Mouse (Mus musculus) layer of hippocampus, adult 8-10 months (tissue): ENCODE data around the gene Cacna1d. TPM values are rescaled to one million over a fixed set of nuclear protein-coding genes. Genes with fewer than 3 reads are reported as not detected.
A peak's percentile ranks its signal among the peaks of the same experiment; 100 is the strongest.

Experiments
- DNase-seq, 2 experiments: peaks; one replicate each; pipeline ENCODE4 v3.0.0; 2022; ENCODE audit warnings: low spot score in 2 of 2
- total RNA-seq, 4 experiments: library from RNA; stranded (reverse); gene quantifications; 2 replicates each; pipeline ENCODE4 v1.2.4; 2022

The Cacna1d gene
- total RNA-seq, 4 experiments from 2014 or later: 42.2 to 55.3 (median 50.8) TPM

DNA sequence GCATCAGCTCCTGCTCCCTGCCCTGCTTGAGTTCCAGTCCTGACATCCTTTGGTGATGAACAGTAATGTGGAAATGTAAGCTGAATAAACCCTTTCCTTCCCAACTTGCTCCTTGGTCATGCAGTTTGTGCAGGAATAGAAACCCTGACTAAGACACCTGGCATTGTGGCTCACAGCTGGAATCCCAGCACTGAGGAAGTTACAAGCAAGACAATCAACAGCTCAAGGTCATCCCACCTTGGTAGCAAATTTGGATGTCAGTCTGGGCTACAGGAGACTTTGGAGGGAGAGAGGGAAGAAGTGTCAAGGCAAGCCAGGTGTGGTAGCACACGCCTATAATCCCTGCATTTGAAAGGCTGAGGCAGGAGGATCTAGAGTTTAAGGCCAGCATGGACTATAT is 159.4 kb downstream of the Cacna1d start:
- no peak for DNase-seq

GRCm38 (mm10) chr14:30330416-30331181 is 160.7 kb downstream of the Cacna1d start:
- no peak for DNase-seq

GRCm38 (mm10) chr14:30329109-30329508 is 162.1 kb downstream of the Cacna1d start:
- DNase-seq: no peak

DNA sequence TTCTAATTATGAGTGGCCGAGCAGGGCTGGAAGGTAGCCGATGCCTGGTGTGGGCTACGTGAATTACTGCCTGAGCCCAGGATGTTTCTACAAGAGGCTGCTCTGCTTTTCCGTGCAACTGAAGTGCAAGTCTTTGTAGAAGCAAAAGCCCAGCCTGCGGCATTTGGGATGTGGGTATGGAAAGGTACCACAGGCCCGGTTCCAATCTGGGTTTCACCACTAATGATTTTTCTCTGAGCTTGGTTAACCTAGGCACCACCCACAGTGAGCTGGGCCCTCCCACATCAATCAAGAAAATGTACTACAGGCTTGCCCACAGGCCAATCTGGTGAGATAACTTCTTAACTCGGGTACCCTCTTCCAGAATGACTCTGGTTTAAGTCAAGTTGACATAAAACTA is 163.8 kb downstream of the Cacna1d start:
- no peak for DNase-seq

DNA sequence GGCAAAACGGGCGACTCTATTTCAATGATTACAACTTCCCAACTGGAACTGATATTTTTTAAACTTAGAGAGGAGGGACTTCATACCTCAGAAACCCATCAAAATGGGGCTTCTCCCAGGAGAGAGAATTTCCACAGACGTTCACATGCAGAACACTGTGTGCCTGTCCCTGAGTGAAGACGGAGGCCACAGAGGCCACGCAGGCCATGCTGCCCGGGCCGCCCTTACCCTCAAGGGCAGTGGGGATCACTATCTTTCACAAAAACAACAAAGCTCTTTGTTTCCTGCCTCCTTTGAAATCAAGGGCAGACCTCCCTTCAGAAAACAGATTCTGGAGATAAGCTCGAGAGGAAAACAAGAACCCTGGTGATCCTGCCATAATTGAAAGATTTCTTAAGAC is 164.2 kb downstream of the Cacna1d start:
- no peak for DNase-seq

DNA sequence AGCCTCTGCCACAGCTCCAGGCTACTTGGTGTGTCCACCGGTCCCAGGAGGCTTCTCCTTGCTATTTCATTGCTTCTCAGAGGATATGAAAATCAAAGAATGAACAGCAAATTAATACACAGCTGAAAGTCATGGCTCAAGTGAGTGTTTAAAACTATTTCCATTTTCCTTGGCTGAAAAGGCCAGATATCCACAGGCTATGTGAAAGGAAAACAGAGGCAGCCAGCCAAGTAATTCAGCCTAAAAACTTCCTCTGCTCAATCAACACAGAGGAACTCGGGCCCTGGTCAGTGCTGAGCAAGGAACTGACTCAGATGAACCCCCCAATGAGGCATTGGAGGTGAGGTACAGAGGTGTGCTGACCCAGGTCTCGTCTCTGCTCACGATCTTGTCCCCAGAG is 165.0 kb downstream of the Cacna1d start:
- no peak for DNase-seq

DNA sequence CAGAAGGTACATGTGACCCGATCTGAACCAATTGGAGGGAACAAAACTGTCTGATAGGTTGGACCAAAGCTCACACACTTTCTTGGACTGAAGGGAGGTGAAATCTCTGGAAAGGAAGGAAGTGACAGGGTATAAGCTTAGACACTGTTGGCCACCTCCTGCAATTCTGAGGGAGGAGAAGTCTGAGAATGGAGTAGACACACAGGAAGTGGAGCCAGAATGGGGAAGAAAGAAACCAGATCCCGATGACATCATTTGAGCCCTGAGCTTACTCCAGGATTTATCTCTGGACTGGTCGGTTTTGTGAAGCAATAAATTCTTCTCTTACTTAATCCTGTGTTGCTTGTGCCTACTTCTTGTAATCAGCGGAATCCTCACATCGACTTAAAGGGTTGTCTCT is 166.3 kb downstream of the Cacna1d start:
- DNase-seq: no peak

- DNase-seq: no peak
These were observed 172.4 kb downstream of the Cacna1d start for GRCm38 (mm10) chr14:30318715-30319437.

GRCm38 (mm10) chr14:30318293-30318692 is 173.0 kb downstream of the Cacna1d start:
- peak; percentile 58 to 60 for DNase-seq

GRCm38 (mm10) chr14:30317616-30318015 is 173.6 kb downstream of the Cacna1d start:
- no peak for DNase-seq

DNA sequence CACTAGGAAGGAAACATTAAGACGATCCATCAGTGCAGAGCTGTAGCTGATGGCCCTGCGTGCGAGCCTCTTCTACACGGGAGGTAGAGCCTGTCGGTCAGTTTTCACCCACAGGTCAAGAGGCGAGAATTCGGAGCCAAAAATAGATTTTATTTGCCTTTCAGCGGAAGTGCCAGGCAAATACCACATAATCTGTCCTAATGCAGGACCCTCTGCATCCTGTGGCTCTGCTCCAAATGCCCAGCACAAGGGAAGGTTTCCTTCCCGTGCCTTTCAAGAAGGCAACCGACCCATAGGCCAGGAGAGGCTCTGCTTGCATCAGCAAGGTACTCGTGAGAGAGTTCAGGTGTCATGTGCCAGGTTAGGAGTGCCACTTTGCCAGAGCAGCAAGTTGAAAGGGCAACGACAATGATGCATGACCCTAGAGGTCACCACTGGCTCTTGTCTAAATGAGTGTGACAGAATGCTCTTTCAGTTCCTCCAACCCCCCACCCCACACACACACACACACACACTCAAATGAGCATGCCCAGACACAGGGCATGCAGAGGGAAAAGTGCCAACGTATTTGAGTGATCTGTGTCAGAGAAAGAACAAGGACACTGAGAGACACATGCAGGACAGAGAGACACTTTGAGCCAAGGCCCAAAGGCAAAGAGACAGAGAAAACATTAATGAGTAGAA is 179.9 kb downstream of the Cacna1d start:
- no peak for DNase-seq

GRCm38 (mm10) chr14:30310236-30310635 is 181.0 kb downstream of the Cacna1d start:
- no peak for DNase-seq

DNA sequence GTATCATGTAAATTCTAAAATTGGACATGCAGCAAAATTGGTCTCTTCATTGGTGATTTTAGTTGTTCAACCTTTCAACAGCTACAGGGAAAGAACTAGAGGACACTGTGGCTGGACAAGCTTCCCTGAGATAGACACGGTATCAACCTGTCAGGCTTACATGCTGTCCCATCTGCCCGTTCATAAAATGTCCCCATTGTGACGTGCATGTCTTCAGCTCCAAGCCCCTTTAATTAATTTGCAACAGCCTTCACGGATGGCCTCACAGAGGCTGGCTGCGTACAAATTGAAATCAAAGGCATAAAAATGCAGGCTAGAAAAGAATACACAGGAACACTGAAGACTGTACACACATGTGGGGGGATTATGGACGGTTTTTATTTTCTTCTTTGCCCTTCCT is 185.0 kb downstream of the Cacna1d start:
- DNase-seq: no peak

- DNase-seq: no peak
These were observed 191.3 kb downstream of the Cacna1d start for GRCm38 (mm10) chr14:30299946-30300345.

- DNase-seq: no peak
These were observed 193.8 kb downstream of the Cacna1d start for GRCm38 (mm10) chr14:30297492-30297891.

DNA sequence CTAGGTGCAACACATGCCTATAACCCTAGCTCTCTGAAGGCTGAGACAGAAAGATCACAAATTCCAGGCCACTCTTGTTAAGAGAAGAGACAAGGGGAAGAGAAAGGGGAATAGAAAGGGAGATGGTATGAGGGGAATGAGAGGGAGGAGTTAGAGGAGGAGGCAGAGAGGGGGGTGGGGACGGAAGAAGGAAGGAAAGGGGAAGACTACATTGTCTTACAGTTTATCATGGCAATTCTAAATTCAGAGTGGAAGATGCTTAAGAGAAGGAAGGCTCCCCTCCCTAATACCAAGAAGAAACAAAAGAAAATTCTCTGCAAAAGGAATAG is 199.2 kb downstream of the Cacna1d start:
- no peak for DNase-seq

GRCm38 (mm10) chr14:30291389-30292134 is 199.7 kb downstream of the Cacna1d start:
- no peak for DNase-seq

- DNase-seq: no peak
These were observed 206.8 kb downstream of the Cacna1d start for GRCm38 (mm10) chr14:30284446-30284845.

GRCm38 (mm10) chr14:30284022-30284421 is 207.2 kb downstream of the Cacna1d start:
- peak; percentile 41 to 63 for DNase-seq

- no peak for DNase-seq
These were observed 215.7 kb downstream of the Cacna1d start for GRCm38 (mm10) chr14:30275572-30275971.

GRCm38 (mm10) chr14:30272976-30273375 is 218.3 kb downstream of the Cacna1d start:
- DNase-seq: no peak

GRCm38 (mm10) chr14:30272523-30272922 is 218.7 kb downstream of the Cacna1d start:
- no peak for DNase-seq
